Mouse (Mus musculus) hindbrain, embryonic 15.5 days (tissue): ENCODE data around the gene Pcca. TPM values are rescaled to one million over a fixed set of nuclear protein-coding genes. Genes with fewer than 3 reads are reported as not detected.

Source experiments
- ATAC-seq: fragments of 200-750 bp; cut with Nextera tagmentation; 2 replicates; pipeline ENCODE4 v1.8.0; 2017; ENCODE audit warnings: low read depth, moderate number of reproducible peaks, moderate TSS enrichment; ENCODE audit not compliant: low FRiP score
- H3K27ac ChIP-seq: fragments of 300-500 bp; sonication (generic); replicated peaks from 2 replicates; pipeline ENCODE4 v1.5.1; 2015; ENCODE audit warnings: mild to moderate bottlenecking, inconsistent platforms
- H3K27me3 ChIP-seq: fragments of 300-500 bp; sonication (generic); 2 replicates; pipeline ENCODE4 v1.6.1; 2015; ENCODE audit warnings: control low read depth, inconsistent platforms
- H3K36me3 ChIP-seq: fragments of 300-500 bp; sonication (generic); 2 replicates; pipeline ENCODE4 v1.6.1; 2015; ENCODE audit warnings: control low read depth, inconsistent platforms
- H3K4me1 ChIP-seq: fragments of 300-500 bp; sonication (generic); replicated peaks from 2 replicates; pipeline ENCODE4 v1.6.1; 2015; ENCODE audit warnings: control low read depth, inconsistent platforms
- H3K4me2 ChIP-seq: fragments of 300-500 bp; sonication (generic); 2 replicates; pipeline ENCODE4 v1.6.1; 2015; ENCODE audit warnings: moderate library complexity, mild to moderate bottlenecking, inconsistent platforms
- H3K4me3 ChIP-seq: fragments of 300-500 bp; sonication (generic); 2 replicates; pipeline ENCODE4 v1.5.1; 2015; ENCODE audit warnings: mild to moderate bottlenecking, inconsistent platforms
- H3K9ac ChIP-seq: fragments of 300-500 bp; sonication (generic); 2 replicates; pipeline ENCODE4 v1.6.1; 2015; ENCODE audit warnings: inconsistent platforms
- H3K9me3 ChIP-seq: fragments of 300-500 bp; sonication (generic); 2 replicates; pipeline ENCODE4 v1.6.1; 2016; ENCODE audit warnings: control low read depth, inconsistent platforms
- WGBS: fragments of 180-500 bp; shearing (Covaris S2); methylation state at CpG from one replicate; pipeline ENCODE4 v1.1.7; 2015; 5-methylcytosine and 5-hydroxymethylcytosine counted together
- polyA plus RNA-seq: library from polyadenylated mRNA; unstranded; fragments of >200 nt; fragmentation: Nextera tagmentation; extraction: Ambion mirVana; gene quantifications from 2 replicates; pipeline ENCODE4 v1.2.1, GENCODE M21; 2015

Gene Pcca
- polyA plus RNA-seq, 1 experiment from 2014 or later, result 29.0 TPM

- no peak overlapping the region for H3K4me3 ChIP-seq
- no peak overlapping the region for H3K4me2 ChIP-seq
- H3K36me3 ChIP-seq, result no peaks in the 10 kb centered on the region
- H3K27me3 ChIP-seq, result no peaks in the 10 kb centered on the region
- H3K27ac ChIP-seq, result 0 out of 2 replicates have a peak overlapping the region, but pooled peaks have one; percentile 34
- no peak overlapping the region for H3K9ac ChIP-seq
- 11% methylated on average over 3 of the region's 3 CpGs for WGBS
- peaks cover 13% of the 10 kb centered on the region for H3K4me1 ChIP-seq
- peak; percentile 71 for ATAC-seq
- no peaks in the 10 kb centered on the region for H3K9me3 ChIP-seq
Measured at GRCm38 (mm10) chr14:122720989-122721388, 186.9 kb downstream of the Pcca start.

DNA sequence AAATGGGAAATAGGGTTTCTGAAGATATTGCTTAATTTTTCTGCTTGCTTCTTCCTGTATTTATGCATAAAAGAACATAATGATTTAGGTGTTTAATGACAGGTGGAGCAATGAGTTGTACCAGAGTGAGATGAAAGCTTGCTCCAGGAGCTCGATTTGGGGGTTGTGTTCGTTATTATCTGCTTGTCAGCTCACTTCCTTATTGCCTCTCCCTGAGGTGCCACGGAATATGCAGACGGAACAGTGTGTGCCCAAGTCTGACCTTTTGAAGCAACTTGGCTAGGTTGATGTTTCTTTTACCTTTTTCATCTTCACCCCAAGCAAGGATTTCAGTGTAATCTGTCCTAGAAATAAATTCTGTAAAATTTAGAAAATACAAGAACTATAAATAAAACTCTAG is 187.6 kb downstream of the Pcca start:
- no peak overlapping the region for H3K27ac ChIP-seq
- no peak overlapping the region for H3K9ac ChIP-seq
- no peak for ATAC-seq
- no peak overlapping the region for H3K4me2 ChIP-seq
- no peak overlapping the region for H3K4me3 ChIP-seq
- H3K9me3 ChIP-seq, result no peaks in the 10 kb centered on the region
- no peaks in the 10 kb centered on the region for H3K27me3 ChIP-seq
- H3K36me3 ChIP-seq, result no peaks in the 10 kb centered on the region
- WGBS, result 16% methylated on average over 4 of the region's 4 CpGs
- H3K4me1 ChIP-seq, result peaks cover 13% of the 10 kb centered on the region

DNA sequence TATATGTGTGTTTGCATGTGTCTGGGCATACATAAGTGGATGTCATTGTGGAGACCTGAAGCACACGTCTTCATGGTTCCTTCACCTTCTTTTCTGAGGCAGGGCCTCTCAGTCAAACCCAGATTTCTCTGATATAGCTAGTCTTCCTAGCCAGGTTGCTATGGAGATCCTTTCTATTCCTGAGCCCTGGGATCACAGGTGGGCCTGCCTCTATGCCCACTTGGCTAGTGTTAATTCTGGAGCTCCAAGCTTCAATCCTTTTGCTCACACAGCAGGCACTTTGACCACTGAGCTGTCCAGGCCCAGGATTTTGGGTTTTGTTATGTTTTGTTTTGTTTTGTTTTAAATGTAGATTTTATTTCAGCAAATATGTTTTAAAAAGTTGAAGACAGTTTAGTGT is 192.3 kb downstream of the Pcca start:
- Histone ChIP-seq H3K4me3 (no peak overlapping the region), H3K27me3 (no peaks in the 10 kb centered on the region), H3K36me3 (no peaks in the 10 kb centered on the region), H3K4me2 (no peak overlapping the region), H3K9ac (no peak overlapping the region), H3K4me1 (peaks cover 5% of the 10 kb centered on the region), H3K9me3 (no peaks in the 10 kb centered on the region), H3K27ac (no peak overlapping the region)
- no peak for ATAC-seq
- WGBS, result 82% methylated on average over 1 of the region's 1 CpGs

- no peaks in the 10 kb centered on the region for H3K27me3 ChIP-seq
- no peak for ATAC-seq
- no peaks in the 10 kb centered on the region for H3K36me3 ChIP-seq
- H3K9ac ChIP-seq, result no peak overlapping the region
- no peaks in the 10 kb centered on the region for H3K9me3 ChIP-seq
- no peak overlapping the region for H3K4me3 ChIP-seq
- no peak overlapping the region for H3K4me2 ChIP-seq
- 36% methylated on average over 4 of the region's 4 CpGs for WGBS
- H3K27ac ChIP-seq, result no peak overlapping the region
- no peaks in the 10 kb centered on the region for H3K4me1 ChIP-seq
Measured at GRCm38 (mm10) chr14:122729431-122730073, 195.4 kb downstream of the Pcca start.

GRCm38 (mm10) chr14:122730921-122731551 is 196.9 kb downstream of the Pcca start:
- Histone ChIP-seq H3K27ac (no peak overlapping the region), H3K9ac (no peak overlapping the region), H3K9me3 (no peaks in the 10 kb centered on the region), H3K36me3 (no peaks in the 10 kb centered on the region), H3K4me3 (no peak overlapping the region), H3K4me2 (no peak overlapping the region), H3K27me3 (no peaks in the 10 kb centered on the region), H3K4me1 (no peaks in the 10 kb centered on the region)
- ATAC-seq, result no peak
- 84% methylated on average over 4 of the region's 4 CpGs for WGBS

DNA sequence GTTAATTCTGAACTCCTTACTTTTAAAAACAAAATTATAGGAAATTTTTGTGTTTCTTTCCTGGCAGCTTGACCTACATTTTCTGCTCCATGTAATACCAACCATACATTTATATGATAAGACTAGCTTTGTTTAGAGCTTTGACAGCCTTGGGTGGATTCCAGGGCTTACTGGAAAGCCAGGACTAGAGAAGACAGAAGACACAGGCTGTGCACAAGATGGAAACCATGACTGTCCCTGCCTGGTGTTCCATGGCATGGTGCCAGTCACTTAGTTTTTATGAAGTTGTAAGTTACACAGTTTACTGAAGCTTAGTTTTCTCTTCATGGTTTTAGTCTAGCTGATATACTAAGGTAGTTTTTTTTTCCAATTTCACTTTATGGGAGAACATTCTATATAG is 202.7 kb downstream of the Pcca start:
- Histone ChIP-seq H3K4me2 (no peak overlapping the region), H3K36me3 (no peaks in the 10 kb centered on the region), H3K27ac (no peak overlapping the region), H3K4me3 (no peak overlapping the region), H3K9ac (no peak overlapping the region), H3K4me1 (no peaks in the 10 kb centered on the region), H3K27me3 (no peaks in the 10 kb centered on the region), H3K9me3 (no peaks in the 10 kb centered on the region)
- ATAC-seq, result no peak

- Histone ChIP-seq H3K27ac (no peak overlapping the region), H3K9ac (no peak overlapping the region), H3K4me1 (no peaks in the 10 kb centered on the region), H3K36me3 (no peaks in the 10 kb centered on the region), H3K4me2 (no peak overlapping the region), H3K4me3 (no peak overlapping the region), H3K27me3 (no peaks in the 10 kb centered on the region), H3K9me3 (no peaks in the 10 kb centered on the region)
- no peak for ATAC-seq
- WGBS, result 68% methylated on average over 3 of the region's 3 CpGs
Measured at GRCm38 (mm10) chr14:122747860-122748842, 214.0 kb downstream of the Pcca start.

DNA sequence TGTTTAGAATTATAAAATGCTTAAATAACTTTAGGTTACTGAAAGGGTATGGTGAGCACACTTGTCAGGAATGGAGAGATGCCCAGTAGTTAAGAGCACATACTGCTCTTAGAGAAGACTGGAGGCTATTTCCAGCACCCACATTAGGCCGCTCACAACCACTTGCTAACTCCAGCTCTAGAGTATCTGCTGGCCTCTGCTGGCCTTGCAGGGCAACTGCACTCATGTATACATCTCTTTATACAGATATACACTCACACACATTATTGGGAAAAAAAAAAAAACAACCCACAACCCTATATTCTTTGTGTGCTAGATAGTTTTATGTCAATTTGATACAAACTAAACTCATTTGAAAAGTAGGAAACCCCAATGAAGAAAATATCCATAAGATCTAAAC is 217.4 kb downstream of the Pcca start:
- no peak overlapping the region for H3K9ac ChIP-seq
- 97% methylated on average over 1 of the region's 1 CpGs for WGBS
- no peaks in the 10 kb centered on the region for H3K27me3 ChIP-seq
- H3K4me1 ChIP-seq, result no peaks in the 10 kb centered on the region
- no peak overlapping the region for H3K4me3 ChIP-seq
- no peaks in the 10 kb centered on the region for H3K36me3 ChIP-seq
- H3K27ac ChIP-seq, result no peak overlapping the region
- no peak for ATAC-seq
- no peaks in the 10 kb centered on the region for H3K9me3 ChIP-seq
- H3K4me2 ChIP-seq, result no peak overlapping the region

DNA sequence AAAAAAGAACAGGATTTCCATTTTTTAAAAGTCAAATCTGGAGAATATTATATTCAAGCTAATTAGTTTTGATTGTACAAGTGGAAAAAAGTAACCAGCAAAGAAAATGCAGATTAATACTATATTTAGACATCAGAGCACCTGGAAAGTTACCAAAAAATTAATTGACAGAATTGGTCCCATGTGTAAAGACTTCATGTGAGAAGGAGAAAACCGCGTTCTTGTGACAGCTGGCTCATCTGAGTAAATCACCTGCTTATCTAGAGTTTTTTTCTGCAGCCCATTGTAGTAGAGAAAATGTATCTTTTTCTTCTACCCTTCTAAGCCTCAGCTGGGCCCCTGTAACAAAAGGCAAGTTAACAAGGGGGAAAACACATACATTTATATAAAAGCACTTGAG is 219.2 kb downstream of the Pcca start:
- 29% methylated on average over 2 of the region's 2 CpGs for WGBS
- no peaks in the 10 kb centered on the region for H3K9me3 ChIP-seq
- H3K4me3 ChIP-seq, result no peak overlapping the region
- H3K27me3 ChIP-seq, result no peaks in the 10 kb centered on the region
- no peak overlapping the region for H3K9ac ChIP-seq
- H3K4me1 ChIP-seq, result no peaks in the 10 kb centered on the region
- no peak for ATAC-seq
- H3K4me2 ChIP-seq, result no peak overlapping the region
- H3K36me3 ChIP-seq, result no peaks in the 10 kb centered on the region
- H3K27ac ChIP-seq, result no peak overlapping the region

GRCm38 (mm10) chr14:122754311-122754710 is 220.2 kb downstream of the Pcca start:
- 92% methylated on average over 3 of the region's 3 CpGs for WGBS
- no peaks in the 10 kb centered on the region for H3K9me3 ChIP-seq

GRCm38 (mm10) chr14:122755559-122755958 is 221.4 kb downstream of the Pcca start:
- 75% methylated on average over 13 of the region's 13 CpGs for WGBS
- Histone ChIP-seq H3K27me3 (no peaks in the 10 kb centered on the region), H3K4me1 (no peaks in the 10 kb centered on the region), H3K36me3 (no peaks in the 10 kb centered on the region), H3K9ac (no peak overlapping the region), H3K27ac (no peak overlapping the region), H3K9me3 (no peaks in the 10 kb centered on the region), H3K4me3 (no peak overlapping the region), H3K4me2 (no peak overlapping the region)
- ATAC-seq, result no peak

More at GRCm38 (mm10) chr14:122754311-122754710, 220.2 kb downstream of the Pcca start:
- Histone ChIP-seq H3K4me2 (no peak overlapping the region), H3K27me3 (no peaks in the 10 kb centered on the region), H3K4me3 (no peak overlapping the region), H3K36me3 (no peaks in the 10 kb centered on the region), H3K4me1 (no peaks in the 10 kb centered on the region), H3K27ac (no peak overlapping the region), H3K9ac (no peak overlapping the region)
- no peak for ATAC-seq

GRCm38 (mm10) chr14:122756671-122757070 is 222.5 kb downstream of the Pcca start:
- Histone ChIP-seq H3K4me3 (no peak overlapping the region), H3K4me1 (no peaks in the 10 kb centered on the region), H3K4me2 (no peak overlapping the region), H3K27me3 (no peaks in the 10 kb centered on the region), H3K36me3 (no peaks in the 10 kb centered on the region), H3K27ac (no peak overlapping the region), H3K9ac (no peak overlapping the region), H3K9me3 (no peaks in the 10 kb centered on the region)
- 98% methylated on average over 1 of the region's 1 CpGs for WGBS
- no peak for ATAC-seq
